Comparison of ENCODE assay signal across 20 mouse cellular contexts in genomic region chr11:39972585-39972984, GRCm38 (mm10).
DNase-seq lines count a peak whose midpoint lies in the region; TF ChIP-seq lines count a peak whose summit lies in the region.
"Had no signal": no experiment of that assay in that cellular context is flagged by ENCODE, and none has a peak within 500 bp of the region (broad histone marks: within the 10 kb centered on the region; RNA-seq: fewer than 3 reads in every experiment).

No protein-coding gene starts in this region.

- no peak for TF ChIP-seq CTCF in layer of hippocampus, adult 2 months (conservative IDR thresholded peaks at IDR 0.05)
- TF ChIP-seq CTCF in left cerebral cortex, adult 2 months (IDR thresholded peaks at IDR 0.05), result no peak

- H3K27ac ChIP-seq in layer of hippocampus, adult 2 months, result no peak overlapping the region
- H3K27ac ChIP-seq in left cerebral cortex, adult 2 months, result no peak overlapping the region
- H3K27ac ChIP-seq: embryonic facial prominence, embryonic 10.5 days; embryonic facial prominence, embryonic 12.5 days; forebrain, embryonic 13.5 days; forebrain, embryonic 15.5 days had no signal

- H3K4me3 ChIP-seq in layer of hippocampus, adult 2 months, result no peak overlapping the region
- H3K4me3 ChIP-seq in left cerebral cortex, adult 2 months, result no peak overlapping the region
- H3K4me3 ChIP-seq: embryonic facial prominence, embryonic 10.5 days; embryonic facial prominence, embryonic 12.5 days; forebrain, embryonic 13.5 days; forebrain, embryonic 15.5 days had no signal

- peak; percentile 10 to 19 for DNase-seq in layer of hippocampus, adult 2 months (ENCODE audit: low spot score in 2 of 2)
- no peak for DNase-seq in layer of hippocampus, postnatal 25 days (ENCODE audit: extremely low spot score in 1 of 2, low spot score in 1 of 2)
- DNase-seq in left cerebral cortex, adult 18-20 months (ENCODE audit: low spot score in 2 of 2), result peak; percentile 2 to 12
- no peak for DNase-seq in left cerebral cortex, adult 2 months (ENCODE audit: extremely low spot score in 1 of 2, low spot score in 2 of 2)
- peak; percentile 10 for DNase-seq in right cerebral cortex, adult 18-20 months
- no peak for DNase-seq in right cerebral cortex, postnatal 10 days (ENCODE audit: low spot score in 2 of 2)
- peak; percentile 46 for DNase-seq in telencephalon, adult 2 months (ENCODE audit: low read depth, low spot score)
- DNase-seq in heart, adult 11 months, result no peak
- DNase-seq: adrenal gland, adult 2 months; adrenal gland, postnatal 10 days; adrenal gland, postnatal 25 days; cerebellum, adult 11-12 months; cerebellum, adult 2 months; cerebellum, adult 9-10 months; cerebellum, postnatal 10 days; cerebellum, postnatal 25 days had no signal

- intact Hi-C loops in left cerebral cortex, adult 2 months (cut with DNase I), result no loop called here

Comparison
In these comparisons a context has a peak if more than half of its experiments do, and no peak if none do; other contexts are left out.
1. DNase-seq: peak in layer of hippocampus, adult 2 months (2 of 2), left cerebral cortex, adult 18-20 months (2 of 2), right cerebral cortex, adult 18-20 months (single experiment) and telencephalon, adult 2 months (single experiment); none in layer of hippocampus, postnatal 25 days (0 of 2), left cerebral cortex, adult 2 months (0 of 2), right cerebral cortex, postnatal 10 days (0 of 2) and heart, adult 11 months (single experiment).